Mouse (Mus musculus): ENCODE data around the gene Ap4b1.

The Ap4b1 gene

DNA sequence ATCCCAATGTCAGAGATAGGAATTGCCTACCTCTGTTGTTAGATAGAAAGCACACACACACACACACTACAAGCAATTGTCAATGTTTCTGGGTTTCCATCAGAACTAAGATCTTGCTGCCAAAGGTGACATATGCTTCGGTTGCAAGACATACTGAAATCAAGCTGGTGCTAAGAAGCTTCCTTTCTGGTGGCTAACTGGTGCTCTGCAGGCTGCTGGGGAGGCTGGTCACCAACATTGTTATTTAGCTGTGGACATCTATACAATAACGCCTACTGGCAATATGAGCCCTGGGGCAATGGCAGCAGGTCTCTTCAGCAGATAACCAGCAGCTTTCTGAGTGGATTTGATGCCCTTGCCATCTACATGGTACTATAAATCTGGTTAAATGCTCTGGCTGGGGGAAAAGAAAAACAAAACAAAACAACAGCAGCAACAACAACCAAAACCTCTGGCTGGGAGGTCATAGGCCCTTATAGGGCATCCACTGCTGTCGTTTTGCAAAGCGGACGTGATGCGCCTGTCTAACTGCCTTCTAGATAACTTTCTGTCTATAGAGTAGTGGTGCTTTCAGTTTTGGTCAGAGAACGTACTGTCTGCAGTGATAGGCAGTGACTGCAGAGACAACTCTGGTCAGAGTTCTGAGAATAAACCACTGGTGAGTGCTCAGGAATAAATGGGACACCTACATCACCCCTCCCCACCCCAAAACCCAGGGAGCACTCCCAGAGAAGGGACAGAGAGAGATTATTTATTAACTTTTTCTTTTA lies 47.9 kb downstream of the Ap4b1 start:
- no peak for DNase-seq (ENCODE audit: low spot score)

GRCm38 (mm10) chr3:103857977-103858563 lies 48.8 kb downstream of the Ap4b1 start:
- DNase-seq (ENCODE audit: low spot score), result no peak

DNA sequence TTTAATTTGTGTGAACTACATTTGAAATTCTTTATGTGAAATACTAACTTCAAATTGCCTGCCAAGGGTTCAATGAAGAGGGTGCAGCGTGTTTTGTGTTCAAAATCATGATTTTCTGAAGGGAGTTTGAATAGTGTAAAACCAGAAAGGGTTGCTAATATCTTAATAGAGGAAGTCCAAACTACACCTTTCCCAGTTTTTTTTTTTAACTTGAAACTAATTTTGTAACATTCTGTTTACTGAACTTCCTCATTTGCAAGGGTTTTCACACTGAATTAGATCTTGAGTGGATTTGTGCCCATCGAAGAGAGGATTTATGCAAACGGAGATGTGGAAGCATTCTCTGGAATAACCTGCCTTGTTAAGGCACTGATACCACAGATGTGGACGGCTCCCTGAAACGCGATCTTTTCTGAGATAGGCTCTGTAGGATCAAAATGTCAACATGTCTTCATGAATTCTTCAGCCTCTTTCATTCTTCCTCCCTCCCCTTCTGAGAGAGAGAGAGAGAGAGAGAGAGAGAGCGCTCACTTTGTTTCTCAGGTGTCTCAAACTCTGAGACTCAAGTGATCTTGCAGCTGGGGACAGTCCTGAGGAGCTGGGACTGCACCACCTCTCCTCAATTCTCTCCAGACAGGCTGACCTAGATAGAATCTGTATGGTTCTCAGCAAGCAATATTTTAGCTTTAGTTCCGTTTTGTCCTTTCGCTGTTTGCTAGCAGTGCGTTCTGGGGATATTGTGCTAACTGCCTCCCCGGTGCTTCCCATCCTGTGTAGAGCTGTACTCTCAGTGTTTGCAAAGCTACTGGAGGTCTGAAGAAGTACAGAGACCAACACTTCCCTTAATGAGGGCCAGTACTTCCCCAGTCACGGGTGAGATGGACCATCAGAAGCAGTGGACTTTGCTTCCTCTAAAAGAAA lies 49.8 kb downstream of the Ap4b1 start, which contains the start of gene Ptpn22:
TSS of gene Ptpn22 (plus strand) at position 915 of the 921 bp plus-strand sequence.
- no peak for DNase-seq (ENCODE audit: low spot score)

DNA sequence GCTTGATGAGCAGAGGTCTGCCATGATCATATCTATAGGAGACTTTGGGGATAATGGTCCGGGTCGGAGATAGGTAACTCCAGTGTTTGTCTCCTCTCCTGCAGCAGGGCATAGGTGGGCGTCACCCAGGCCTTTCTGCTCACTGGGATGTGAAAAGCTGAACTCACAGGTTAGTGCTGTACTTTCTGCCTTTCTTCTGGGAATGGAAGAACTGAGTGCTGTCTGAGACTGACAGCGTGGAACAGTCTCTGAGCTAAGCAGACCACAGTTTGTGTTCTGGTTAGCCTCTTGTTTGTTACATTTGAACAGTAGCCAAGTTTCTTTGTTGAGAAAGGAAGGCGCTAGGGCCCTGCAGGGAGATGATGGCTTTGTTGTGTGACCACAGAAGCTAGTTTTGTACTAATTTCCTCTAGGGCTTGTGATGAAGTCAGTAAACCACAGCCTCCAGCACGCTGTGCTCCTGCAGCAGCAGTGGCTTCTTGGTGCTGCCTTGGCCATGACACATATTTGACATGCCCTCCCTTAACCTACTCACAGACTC lies 50.6 kb downstream of the Ap4b1 start:
- DNase-seq (ENCODE audit: low spot score), result no peak

DNA sequence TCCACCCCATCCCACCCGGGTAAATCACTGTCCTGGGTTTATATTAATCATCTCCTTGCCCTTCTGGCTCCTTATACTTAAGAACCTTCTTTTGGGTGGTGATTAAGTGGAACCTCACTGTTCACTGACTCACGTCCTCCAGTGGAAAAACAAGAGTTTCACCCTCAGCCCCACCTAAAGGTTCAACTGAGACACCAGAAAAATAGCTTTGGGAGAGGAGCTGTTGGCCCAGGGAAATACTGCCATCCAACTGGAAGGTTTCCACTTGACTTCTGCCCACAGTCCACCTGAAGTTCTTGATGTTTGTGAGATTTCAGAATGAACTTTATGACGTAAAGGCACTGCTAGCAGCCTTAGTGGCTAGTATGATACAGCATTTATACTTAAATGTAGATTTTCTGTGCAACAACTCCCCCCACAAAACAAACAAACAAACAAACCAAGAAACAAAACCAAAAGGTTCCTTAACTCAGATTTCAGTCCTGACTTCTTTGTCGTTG lies 53.5 kb downstream of the Ap4b1 start:
- DNase-seq (ENCODE audit: low spot score), result no peak

DNA sequence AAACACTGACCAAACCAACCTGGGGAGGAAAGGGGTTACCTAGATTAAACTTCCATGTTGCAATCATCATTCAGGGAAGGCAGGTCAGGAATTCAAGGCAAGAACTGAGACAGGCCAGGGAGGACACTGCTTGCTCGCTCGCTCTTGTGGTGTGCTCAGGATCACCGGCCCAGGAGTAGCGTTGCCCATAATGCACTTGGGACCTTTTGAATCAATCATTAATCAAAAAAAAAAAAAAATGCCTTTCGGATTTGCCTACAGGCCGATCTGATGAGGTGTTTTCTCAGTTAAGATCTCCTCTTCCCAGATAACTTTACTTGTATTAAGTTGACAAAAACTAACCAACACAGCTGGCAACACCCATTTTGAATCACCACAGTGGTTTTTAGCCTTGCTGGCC lies 54.9 kb downstream of the Ap4b1 start:
- DNase-seq (ENCODE audit: low spot score), result no peak

GRCm38 (mm10) chr3:103867424-103867971 lies 58.2 kb downstream of the Ap4b1 start:
- DNase-seq (ENCODE audit: low spot score), result no peak

DNA sequence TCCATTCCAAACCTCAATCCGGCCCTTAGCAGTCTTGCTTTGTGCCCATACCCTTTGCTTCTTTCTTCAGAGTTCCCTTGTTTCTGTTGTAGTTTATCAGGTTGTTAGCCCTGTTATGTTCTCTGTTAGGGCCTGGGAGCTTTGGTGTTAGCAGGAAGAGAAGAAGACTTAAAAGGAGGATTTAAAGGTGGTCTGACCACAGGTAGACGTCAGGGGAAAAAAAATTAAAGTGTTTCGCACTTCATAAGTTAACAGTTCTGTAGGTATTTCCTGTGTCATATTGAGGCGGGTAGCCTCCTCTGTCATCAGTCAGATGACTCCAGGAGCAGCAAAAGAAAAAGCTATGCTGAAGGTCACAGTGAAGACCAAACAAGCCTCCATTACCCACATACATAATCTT lies 58.7 kb downstream of the Ap4b1 start:
- no peak for DNase-seq (ENCODE audit: low spot score)
